ENCODE assay signal across 9 mouse cellular contexts in the genomic region with DNA sequence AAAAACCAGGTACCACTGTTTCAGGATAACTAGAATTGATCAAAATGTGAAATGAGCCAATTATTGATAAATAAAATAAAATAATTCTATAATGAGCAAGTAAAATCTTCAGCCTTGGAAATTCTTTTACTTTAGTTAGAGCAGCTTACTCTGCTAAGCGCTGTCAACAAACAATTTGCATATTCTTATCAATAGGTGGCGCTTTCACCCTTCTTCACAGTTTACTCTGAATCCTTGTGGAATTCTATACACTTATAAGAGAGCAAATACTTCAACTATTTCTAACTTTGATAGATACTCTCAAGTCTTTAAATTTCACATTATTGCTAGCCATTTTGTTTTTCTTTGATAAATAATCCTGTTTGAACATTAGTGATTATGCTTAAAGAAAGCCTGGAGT.
A peak's percentile ranks its signal among the peaks of the same experiment; 100 is the strongest.
DNase-seq lines count a peak whose midpoint lies in the region; ATAC-seq and TF ChIP-seq lines count a peak whose summit lies in the region.
"Had no signal": no experiment of that assay in that cellular context is flagged by ENCODE, and none has a peak within 500 bp of the region (broad histone marks: within the 10 kb centered on the region; RNA-seq: fewer than 3 reads in every experiment).

No protein-coding gene starts in this region.

- H3K4me3 ChIP-seq in hindbrain, embryonic 11.5 days (ENCODE audit: low read depth, low read length): no peak overlapping the region
- H3K4me3 ChIP-seq in hindbrain, embryonic 13.5 days: no peak overlapping the region
- H3K4me3 ChIP-seq in neural tube, embryonic 11.5 days (ENCODE audit: low read depth, low read length): no peak overlapping the region
- no peak overlapping the region for H3K4me3 ChIP-seq in hindbrain, postnatal 0 days (ENCODE audit: low read length)
- H3K4me3 ChIP-seq: neural tube, embryonic 13.5 days had no signal

- H3K9ac ChIP-seq in hindbrain, embryonic 11.5 days (ENCODE audit: low read depth, low read length): no peak overlapping the region
- H3K9ac ChIP-seq in hindbrain, embryonic 13.5 days: no peak overlapping the region
- no peak overlapping the region for H3K9ac ChIP-seq in neural tube, embryonic 11.5 days (ENCODE audit: low read length)
- no peak overlapping the region for H3K9ac ChIP-seq in hindbrain, postnatal 0 days (replicated peaks; ENCODE audit: low read length)
- H3K9ac ChIP-seq: neural tube, embryonic 13.5 days had no signal

- H3K27me3 ChIP-seq in hindbrain, embryonic 11.5 days (ENCODE audit: control insufficient read depth, insufficient read depth, low read length): no peaks in the 10 kb centered on the region
- no peaks in the 10 kb centered on the region for H3K27me3 ChIP-seq in hindbrain, embryonic 13.5 days
- H3K27me3 ChIP-seq in neural tube, embryonic 11.5 days (ENCODE audit: control insufficient read depth, insufficient read depth, low read length): no peaks in the 10 kb centered on the region
- no peaks in the 10 kb centered on the region for H3K27me3 ChIP-seq in hindbrain, postnatal 0 days (ENCODE audit: insufficient read depth, low read length)
- H3K27me3 ChIP-seq: neural tube, embryonic 13.5 days had no signal

- no peaks in the 10 kb centered on the region for H3K36me3 ChIP-seq in hindbrain, embryonic 11.5 days (ENCODE audit: control insufficient read depth, insufficient read depth, low read length)
- no peaks in the 10 kb centered on the region for H3K36me3 ChIP-seq in hindbrain, embryonic 13.5 days
- no peaks in the 10 kb centered on the region for H3K36me3 ChIP-seq in neural tube, embryonic 11.5 days (ENCODE audit: control insufficient read depth, insufficient read depth, low read length)
- H3K36me3 ChIP-seq in hindbrain, postnatal 0 days (ENCODE audit: insufficient read depth, low read length): no peaks in the 10 kb centered on the region
- H3K36me3 ChIP-seq: neural tube, embryonic 13.5 days had no signal

- no peaks in the 10 kb centered on the region for H3K9me3 ChIP-seq in hindbrain, embryonic 11.5 days (ENCODE audit: control insufficient read depth, low read length)
- H3K9me3 ChIP-seq in hindbrain, embryonic 13.5 days: no peaks in the 10 kb centered on the region
- H3K9me3 ChIP-seq in neural tube, embryonic 11.5 days (ENCODE audit: control insufficient read depth, low read length): no peaks in the 10 kb centered on the region
- no peaks in the 10 kb centered on the region for H3K9me3 ChIP-seq in hindbrain, postnatal 0 days (ENCODE audit: low read length)
- H3K9me3 ChIP-seq: neural tube, embryonic 13.5 days had no signal

- no peak overlapping the region for H3K4me2 ChIP-seq in hindbrain, embryonic 11.5 days (replicated peaks; ENCODE audit: low read depth, low read length)
- H3K4me2 ChIP-seq in hindbrain, embryonic 13.5 days: no peak overlapping the region
- no peak overlapping the region for H3K4me2 ChIP-seq in neural tube, embryonic 11.5 days (ENCODE audit: low read depth)
- no peak overlapping the region for H3K4me2 ChIP-seq in hindbrain, postnatal 0 days (ENCODE audit: low read depth, low read length)
- H3K4me2 ChIP-seq: neural tube, embryonic 13.5 days had no signal

- peak; percentile 73 for ATAC-seq in hindbrain, embryonic 11.5 days (ENCODE audit: low FRiP score)
- ATAC-seq in hindbrain, embryonic 13.5 days (ENCODE audit: low FRiP score): no peak
- 0 out of 2 replicates have a peak, but pooled peaks have one; percentile 49 for ATAC-seq in neural tube, embryonic 11.5 days (ENCODE audit: insufficient read depth, low FRiP score, low TSS enrichment)
- 0 out of 2 replicates have a peak, but pooled peaks have one; percentile 70 for ATAC-seq in hindbrain, postnatal 0 days
- no peak for ATAC-seq in megakaryocyte, adult 5-6 weeks (ENCODE audit: poor library complexity, severe bottlenecking)

- DNase-seq in hindbrain, embryonic 11.5 days (ENCODE audit: low spot score): peak; percentile 47
- DNase-seq in neural tube, embryonic 11.5 days (ENCODE audit: low spot score): no peak
- DNase-seq in neural tube, embryonic 10.5 days (ENCODE audit: extremely low spot score, low spot score): no peak
- DNase-seq in hindbrain, postnatal 0 days (ENCODE audit: low spot score): peak; percentile 83
- DNase-seq in testis, postnatal 10 days (ENCODE audit: low spot score): no peak
- no peak for DNase-seq in thymus, postnatal 14 days

- H3K4me1 ChIP-seq in hindbrain, embryonic 11.5 days (replicated peaks; ENCODE audit: control insufficient read depth, insufficient read depth, low read length): no peaks in the 10 kb centered on the region
- no peaks in the 10 kb centered on the region for H3K4me1 ChIP-seq in hindbrain, embryonic 13.5 days (replicated peaks)
- H3K4me1 ChIP-seq in neural tube, embryonic 11.5 days (ENCODE audit: control insufficient read depth, insufficient read depth, low read length): no peaks in the 10 kb centered on the region
- no peaks in the 10 kb centered on the region for H3K4me1 ChIP-seq in hindbrain, postnatal 0 days (ENCODE audit: insufficient read depth, low read length)

- peak; percentile 70 for TF ChIP-seq CTCF in hindbrain, postnatal 0 days (IDR thresholded peaks at IDR 0.05; ENCODE audit: low read depth)

- 10% methylated on average over 2 of the region's 2 CpGs for WGBS in hindbrain, embryonic 11.5 days
- WGBS in hindbrain, embryonic 13.5 days: 1% methylated on average over 2 of the region's 2 CpGs
- 5% methylated on average over 2 of the region's 2 CpGs for WGBS in neural tube, embryonic 11.5 days
- 12% methylated on average over 2 of the region's 2 CpGs for WGBS in hindbrain, postnatal 0 days

- no peak overlapping the region for H3K27ac ChIP-seq in hindbrain, embryonic 11.5 days (ENCODE audit: low read depth, low read length)
- H3K27ac ChIP-seq in hindbrain, embryonic 13.5 days: no peak overlapping the region
- H3K27ac ChIP-seq in neural tube, embryonic 11.5 days (ENCODE audit: low read depth, low read length): no peak overlapping the region
- H3K27ac ChIP-seq in hindbrain, postnatal 0 days: no peak overlapping the region
- H3K27ac ChIP-seq: neural tube, embryonic 13.5 days had no signal

Comparison
In these comparisons a context has a peak if more than half of its experiments do, and no peak if none do; other contexts are left out.
1. ATAC-seq: peak in hindbrain, embryonic 11.5 days (single experiment), neural tube, embryonic 11.5 days (single experiment) and hindbrain, postnatal 0 days (single experiment); none in hindbrain, embryonic 13.5 days (single experiment) and megakaryocyte, adult 5-6 weeks (single experiment).
2. DNase-seq: peak in hindbrain, embryonic 11.5 days (single experiment) and hindbrain, postnatal 0 days (single experiment); none in neural tube, embryonic 11.5 days (single experiment), neural tube, embryonic 10.5 days (single experiment), testis, postnatal 10 days (single experiment) and thymus, postnatal 14 days (single experiment).